Mouse (Mus musculus): ENCODE results near the gene Camk1d.

GRCm38 (mm10) chr2:5425612-5426011 lies 288.7 kb downstream of the Camk1d start:
- TF ChIP-seq ZC3H11A (IDR thresholded peaks at IDR 0.05; ENCODE audit: borderline replicate concordance, low read depth, low read length), result no peak
- TF ChIP-seq CHD2 (IDR thresholded peaks at IDR 0.05; ENCODE audit: low read depth, low read length), result no peak
- no peak for TF ChIP-seq ZNF384 (IDR thresholded peaks at IDR 0.05; ENCODE audit: low read depth, low read length)
- no peak for TF ChIP-seq MAFK (IDR thresholded peaks at IDR 0.05; ENCODE audit: insufficient read depth, low read depth, low read length)
- TF ChIP-seq HCFC1 (IDR thresholded peaks at IDR 0.05; ENCODE audit: borderline replicate concordance, insufficient read depth, low read length), result no peak
